Mouse (Mus musculus): Measurements from ENCODE around the gene Tada2b.

Gene Tada2b

DNA sequence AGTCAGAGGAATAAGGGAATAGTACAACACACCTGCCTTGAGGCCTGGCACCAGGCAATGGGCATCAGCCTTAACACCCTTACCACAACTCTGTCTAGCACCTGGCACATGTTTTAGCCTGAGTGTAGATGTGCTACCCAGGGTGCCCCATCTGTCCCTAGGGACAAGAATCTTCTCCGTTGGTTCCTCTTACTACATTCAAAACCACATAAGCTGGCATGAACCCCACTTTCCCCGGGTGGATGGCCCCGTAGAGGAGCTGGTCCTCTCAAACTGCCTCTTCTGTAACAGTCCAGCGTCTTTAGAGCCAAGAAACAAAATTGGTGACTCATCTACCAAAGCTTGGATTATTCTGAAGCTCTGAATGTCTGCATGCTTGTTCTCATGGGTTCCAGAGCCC is 3.7 kb downstream of the Tada2b start:
- no peak for DNase-seq (ENCODE audit: low read depth in 1 of 2, low spot score in 2 of 2)

DNA sequence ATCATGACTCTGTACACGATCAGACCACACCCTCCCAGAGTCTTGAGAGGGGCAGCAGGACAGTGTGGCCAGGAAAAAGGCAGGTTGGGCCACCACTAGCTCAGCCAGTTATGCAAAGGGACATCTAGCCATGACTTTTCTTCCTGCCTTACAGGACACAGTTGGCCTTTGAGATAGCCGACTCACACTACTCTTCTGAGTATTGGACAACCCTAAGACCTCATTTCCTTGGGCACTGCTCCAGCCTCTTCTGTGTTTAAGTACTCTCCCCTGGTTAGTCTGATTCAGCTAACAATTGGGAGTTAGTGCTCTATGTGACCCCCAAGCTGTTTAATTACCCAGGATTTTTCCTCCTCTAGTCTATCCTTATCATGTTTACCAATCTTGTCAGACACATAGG is 4.3 kb downstream of the Tada2b start:
- DNase-seq (ENCODE audit: low read depth in 1 of 2, low spot score in 2 of 2): no peak

DNA sequence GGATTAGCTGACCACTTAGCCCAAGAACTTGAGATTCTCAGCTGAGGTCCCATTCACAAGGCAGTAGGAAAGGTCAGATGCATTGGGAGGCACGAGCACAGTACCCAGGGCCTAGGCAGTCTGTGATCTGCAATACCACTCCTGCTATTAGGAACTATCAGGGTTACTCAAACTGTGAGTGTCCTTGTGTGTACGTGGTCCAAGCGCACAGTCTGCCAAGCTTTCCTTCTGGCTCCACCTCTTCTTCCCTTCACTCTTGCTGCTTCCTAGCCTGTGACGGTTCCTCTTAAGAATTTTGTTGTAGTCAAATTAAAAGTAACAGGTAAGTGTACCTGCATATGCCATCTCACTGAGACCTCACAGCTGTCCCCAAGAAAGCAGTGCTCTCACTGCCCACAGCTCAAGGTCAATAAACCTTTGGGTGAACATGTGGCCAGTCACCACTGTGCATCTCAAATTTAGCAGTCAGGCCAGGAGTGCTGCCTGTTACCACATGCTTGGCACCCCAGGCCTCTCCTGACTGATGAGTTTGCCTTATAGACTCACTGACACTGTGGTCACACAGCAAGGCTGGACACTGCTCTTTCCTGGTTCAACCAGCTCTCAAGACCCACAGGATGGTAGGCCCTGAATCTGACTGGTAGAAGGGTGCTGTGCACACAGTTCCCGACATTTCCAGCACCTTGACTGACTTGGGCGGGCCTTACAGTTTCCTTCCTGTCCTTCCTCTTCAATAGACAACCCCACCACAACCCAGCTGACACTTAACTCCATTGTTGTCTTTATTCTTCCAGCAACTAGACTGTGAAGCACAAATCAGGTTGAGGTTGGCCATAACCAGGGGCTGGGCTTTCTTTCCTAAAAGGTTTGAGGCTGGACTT is 5.3 kb downstream of the Tada2b start:
- no peak for DNase-seq (ENCODE audit: low read depth in 1 of 2, low spot score in 2 of 2)

DNA sequence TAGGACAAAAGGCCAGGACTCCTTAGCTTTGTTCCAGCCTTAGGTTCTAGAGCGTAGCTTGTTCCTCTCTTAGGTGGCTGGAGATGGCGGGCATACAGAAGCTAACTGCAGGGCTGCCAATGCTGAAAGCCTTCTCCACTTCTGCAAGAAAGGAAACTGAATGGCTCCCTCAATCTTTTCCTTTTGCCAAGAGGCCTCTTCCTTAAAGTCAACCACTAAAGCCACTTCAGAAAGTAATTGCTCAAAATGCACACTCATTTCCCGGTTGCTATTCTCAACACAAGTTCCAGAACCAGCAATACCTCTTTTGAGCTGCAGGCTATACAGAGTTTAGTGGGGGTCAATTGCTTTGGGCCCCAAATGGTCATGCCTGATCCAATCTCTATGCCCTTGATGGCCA is 6.6 kb downstream of the Tada2b start:
- DNase-seq (ENCODE audit: low read depth in 1 of 2, low spot score in 2 of 2): no peak

DNA sequence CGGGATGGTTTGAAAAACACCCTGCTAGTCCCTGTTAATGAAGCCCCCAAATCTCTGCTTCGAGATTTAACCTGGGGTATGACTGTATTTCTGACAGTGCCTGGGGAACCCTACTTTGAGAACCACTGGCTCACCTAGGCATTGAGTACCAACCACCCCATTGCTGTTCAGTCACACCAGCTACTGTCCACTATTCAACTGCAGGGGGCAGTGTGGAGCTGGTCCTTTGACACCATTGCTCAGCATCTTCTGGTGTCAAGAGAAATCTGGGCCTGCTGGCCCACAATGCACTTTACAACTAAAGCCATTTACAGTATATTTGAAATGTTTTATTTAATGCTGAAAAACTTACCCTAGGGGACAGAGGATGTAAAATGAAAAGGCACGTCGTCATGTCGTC is 9.8 kb downstream of the Tada2b start:
- peak in 1 of 2 experiments; percentile 63 for DNase-seq (ENCODE audit: low read depth in 1 of 2, low spot score in 2 of 2)

DNA sequence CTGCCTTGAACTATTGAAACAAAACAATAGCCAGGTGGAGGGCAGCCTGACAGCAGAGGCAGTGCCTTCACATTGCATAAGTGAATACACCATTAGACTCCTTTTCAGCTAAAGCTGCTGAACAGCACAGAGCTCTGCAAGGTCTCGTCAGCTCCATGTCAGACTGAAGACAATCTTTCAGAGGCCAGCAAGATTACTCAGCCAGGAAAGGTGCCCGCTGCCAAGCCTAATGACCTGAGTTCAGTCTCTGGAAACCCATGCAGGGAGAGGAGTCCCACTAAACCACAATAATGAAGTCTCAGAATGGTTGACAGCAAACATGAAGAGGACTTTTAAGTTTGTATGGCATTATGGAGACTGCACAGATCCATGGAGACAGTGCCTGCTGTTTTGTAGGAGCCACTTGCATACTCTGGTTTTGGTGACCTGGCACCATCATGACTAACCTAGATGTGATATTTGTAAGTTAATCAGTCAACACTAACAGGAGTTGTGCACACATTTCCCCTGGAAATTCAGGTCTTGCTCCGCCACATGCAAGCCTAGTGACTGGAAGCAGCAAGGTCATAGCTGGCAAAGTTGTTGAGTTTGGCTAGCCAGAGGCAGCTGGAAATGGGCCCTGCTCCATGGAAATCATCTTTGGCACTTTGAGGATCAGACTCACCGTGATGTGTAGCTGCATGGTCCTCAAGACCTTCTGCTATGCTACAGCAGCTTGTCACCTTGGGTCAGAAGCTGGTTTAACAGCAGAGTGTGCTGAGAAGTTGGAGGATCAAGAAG is 11.0 kb downstream of the Tada2b start:
- no peak for DNase-seq (ENCODE audit: low read depth in 1 of 2, low spot score in 2 of 2)

DNA sequence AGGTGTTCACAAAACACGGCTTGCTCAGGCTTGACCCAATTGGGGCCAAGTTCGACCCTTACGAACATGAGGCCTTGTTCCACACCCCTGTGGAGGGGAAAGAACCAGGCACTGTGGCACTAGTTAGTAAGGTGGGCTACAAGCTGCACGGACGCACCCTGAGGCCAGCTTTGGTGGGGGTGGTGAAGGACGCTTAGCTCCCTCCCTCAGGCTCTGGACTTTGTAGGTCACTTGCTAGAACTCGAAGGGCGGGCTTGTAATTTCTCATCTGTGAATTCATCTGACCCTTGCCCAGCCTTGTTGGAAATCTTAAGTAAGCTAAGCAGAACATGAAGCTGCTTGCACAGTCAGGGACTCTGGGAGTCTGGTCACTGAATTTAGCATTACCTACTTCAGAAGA is 12.9 kb downstream of the Tada2b start:
- DNase-seq (ENCODE audit: low read depth in 1 of 2, low spot score in 2 of 2): no peak

DNA sequence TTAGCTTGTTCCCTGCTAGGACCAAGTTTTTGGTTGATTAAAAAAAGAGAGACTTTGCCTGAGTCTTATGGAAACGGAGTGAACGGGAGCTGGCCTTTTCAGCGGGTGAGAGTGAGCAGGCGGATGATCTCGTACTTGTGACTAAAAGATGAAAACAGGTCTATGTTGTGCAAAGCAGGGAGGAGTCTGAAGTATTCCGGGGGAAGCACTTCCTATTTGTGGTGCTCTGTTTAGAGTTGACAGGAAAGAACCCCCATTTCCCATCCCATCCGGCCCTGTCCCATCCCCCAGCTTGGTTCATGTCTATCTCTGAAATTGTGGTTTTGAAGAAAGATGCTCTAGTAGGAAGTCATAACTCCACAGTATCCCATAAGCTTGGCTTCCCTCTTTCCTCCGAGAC is 18.2 kb downstream of the Tada2b start:
- DNase-seq (ENCODE audit: low read depth in 1 of 2, low spot score in 2 of 2): no peak

DNA sequence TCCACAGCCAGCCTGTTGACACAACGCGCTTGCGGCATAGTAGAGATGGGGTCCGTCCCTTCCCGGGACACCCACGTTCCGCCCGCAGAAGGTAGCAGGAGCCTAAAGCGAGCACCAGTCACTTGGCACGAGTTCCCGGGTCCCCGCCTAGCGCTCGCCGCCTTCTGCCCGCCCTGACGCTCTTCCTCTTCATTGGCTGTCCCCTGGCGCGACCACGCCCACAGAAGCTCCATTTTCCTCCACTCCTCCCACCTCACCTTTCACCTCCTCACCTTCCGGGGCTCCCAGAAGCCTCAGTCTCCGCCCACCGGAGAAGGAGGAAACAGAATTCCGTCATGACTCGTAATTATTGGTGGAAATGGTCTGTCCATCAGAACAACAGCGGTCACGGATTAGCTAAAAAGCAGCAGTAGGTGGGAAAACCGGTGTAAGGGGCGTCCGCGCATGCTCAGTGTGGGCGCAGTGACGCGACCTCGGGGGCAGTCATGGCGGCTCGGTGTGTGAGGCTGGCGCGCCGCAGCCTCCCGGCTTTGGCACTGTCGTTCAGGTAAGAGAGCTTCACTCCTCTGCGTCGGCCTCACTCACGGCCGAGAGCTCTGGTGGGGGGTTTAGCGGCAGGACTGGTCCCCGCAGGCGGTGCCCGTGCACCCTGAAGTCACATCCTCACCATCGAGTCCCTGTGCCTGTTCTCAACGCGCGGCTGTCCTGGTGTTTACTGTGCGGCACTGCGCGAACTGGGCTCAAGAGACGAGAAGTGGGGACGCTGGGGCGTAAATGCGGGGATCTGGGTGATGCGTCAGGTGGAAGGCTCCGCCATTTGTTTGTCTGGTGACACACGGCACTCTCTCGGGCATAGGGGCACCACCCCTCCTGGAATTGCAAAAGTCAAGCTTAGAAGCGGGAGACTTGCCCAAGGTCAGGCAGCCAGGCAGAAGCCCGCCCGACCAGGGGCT is 19.1 kb downstream of the Tada2b start, which contains the start of gene Grpel1:
Gene Grpel1, plus strand, starts transcription at position 290 of the 953 bp plus-strand sequence.
- DNase-seq (ENCODE audit: low read depth in 1 of 2, low spot score in 2 of 2): peak; percentile 95 to 99

DNA sequence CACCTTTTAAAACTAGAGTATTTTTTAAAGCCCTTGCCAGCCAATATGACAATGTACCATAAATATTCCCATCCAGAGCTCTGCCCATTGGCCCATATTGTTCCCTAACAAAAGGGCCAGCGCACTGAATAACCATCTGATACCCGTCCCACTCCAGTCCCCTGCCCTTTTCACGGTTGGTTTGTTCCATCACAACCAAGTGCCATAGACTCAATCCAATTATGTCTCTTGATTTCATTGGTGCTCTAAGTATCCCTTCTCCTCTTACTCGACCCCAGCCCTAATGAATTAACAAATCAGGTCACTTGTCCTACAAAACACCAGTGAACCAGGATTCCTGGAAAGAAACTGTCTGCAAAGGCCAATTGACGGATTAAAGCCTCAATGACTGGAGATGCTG is 20.7 kb downstream of the Tada2b start:
- DNase-seq (ENCODE audit: low read depth in 1 of 2, low spot score in 2 of 2): no peak

DNA sequence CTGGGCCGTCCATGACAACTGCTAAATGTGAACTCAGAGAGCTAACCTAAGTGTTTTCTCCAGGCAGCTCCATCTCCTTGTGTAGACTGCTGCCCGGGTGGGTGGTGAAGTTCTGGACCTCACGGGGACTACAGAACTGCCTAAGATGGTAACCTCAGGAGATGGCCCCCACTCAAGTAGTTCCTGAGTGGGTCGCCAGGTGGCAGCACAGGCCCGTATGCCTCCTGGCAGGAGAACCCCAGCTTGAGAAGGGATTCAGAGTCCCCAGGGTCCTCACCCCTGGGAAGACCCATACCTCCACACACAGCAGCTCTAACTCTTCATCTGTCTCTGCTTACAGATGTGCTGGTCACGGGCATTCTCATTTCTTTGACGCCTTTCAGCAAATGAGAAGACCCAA is 21.3 kb downstream of the Tada2b start:
- peak; percentile 45 to 75 for DNase-seq (ENCODE audit: low read depth in 1 of 2, low spot score in 2 of 2)

DNA sequence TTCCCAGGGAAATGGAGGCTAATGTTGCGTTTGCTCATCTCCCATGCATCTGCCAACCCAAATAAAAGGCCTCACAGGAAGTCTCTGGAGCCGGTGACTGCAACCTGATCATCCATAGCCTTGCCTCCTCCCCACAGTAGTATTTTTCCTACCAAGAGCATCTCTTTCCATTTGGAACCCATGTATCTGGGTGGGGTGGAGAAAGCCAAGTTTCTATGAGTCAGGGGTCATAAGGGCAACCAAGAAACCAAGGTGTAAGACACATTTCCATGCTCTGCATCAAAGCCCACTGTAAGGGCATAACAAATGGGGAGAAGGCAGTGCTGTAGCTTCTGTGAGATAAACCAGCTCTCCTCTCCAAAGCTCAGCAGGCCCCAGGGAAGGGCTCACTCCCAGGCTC is 22.9 kb downstream of the Tada2b start:
- no peak for DNase-seq (ENCODE audit: low read depth in 1 of 2, low spot score in 2 of 2)

DNA sequence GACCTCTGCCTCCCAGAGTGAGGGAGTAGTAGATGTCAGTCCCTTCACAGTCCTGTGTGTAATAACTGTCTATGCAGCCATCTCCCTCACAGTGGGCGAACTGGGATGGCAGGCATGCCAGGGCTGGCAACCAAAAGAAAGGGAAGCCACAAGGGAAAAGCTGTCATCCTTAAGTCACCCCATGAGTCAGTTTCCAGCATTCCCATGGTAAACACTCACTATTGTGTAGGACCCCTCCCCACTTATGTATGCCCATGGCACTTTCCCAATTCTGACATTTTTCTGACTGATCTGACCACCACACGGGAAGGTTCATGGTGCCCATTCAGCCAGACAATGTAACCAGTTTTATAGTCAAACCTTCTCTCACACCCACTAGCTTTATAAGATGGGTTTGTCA is 23.4 kb downstream of the Tada2b start:
- DNase-seq (ENCODE audit: low read depth in 1 of 2, low spot score in 2 of 2): no peak

DNA sequence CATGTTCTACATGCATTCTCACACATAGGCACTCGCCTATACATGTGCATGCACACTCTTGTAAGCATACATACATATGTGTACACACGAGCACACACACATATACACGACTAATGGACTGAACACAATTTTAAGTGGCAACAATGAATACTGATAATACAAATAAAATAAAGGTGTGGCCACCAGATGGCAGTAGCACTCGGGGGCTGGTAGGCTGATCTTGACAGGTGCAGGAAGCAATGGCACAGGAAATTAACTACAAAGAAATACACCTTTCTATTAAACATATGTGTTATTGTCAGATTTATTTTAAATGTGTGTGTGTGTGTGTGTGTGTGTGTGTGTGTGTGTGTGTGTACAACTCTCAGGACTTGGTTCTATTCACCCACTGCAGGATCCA is 25.2 kb downstream of the Tada2b start:
- no peak for DNase-seq (ENCODE audit: low read depth in 1 of 2, low spot score in 2 of 2)

DNA sequence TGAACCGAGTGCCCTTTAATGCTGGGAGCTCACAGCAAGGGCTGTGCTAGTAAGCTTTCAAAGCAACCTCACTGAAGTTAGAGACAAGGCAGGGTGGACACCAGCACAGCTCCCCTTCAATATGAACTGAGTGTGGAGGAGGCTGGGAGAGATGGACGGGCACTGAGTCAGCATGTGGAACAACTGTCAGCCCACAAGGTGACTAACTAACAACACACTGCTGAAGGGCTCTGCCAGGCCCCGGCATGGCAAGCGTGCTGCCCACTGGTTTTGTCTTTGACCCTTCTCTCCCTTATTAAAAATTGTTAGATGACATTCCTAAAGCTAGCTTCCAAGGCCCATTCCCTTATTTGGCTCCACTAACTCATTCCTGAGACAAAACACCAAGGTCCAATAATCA is 26.4 kb downstream of the Tada2b start:
- no peak for DNase-seq (ENCODE audit: low read depth in 1 of 2, low spot score in 2 of 2)

DNA sequence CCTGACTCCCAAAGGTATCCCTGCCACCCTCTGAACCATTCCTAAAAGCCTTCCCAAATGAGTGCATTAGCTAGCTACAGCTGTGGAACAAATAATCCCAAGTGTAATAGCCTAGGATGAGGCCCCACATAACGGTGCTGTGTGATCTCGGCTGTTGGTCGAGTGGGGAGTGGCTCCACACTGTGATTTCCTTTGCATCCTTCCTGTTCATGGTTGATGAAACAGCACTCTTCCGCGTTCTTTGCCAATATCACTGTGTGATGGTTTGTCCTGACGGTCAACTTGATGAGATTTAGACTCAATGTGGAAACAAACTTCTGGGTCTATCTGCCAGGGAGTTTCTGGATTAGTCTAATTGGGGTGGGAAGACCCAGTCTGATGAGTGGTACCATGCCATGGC is 31.3 kb downstream of the Tada2b start:
- no peak for DNase-seq (ENCODE audit: low read depth in 1 of 2, low spot score in 2 of 2)

DNA sequence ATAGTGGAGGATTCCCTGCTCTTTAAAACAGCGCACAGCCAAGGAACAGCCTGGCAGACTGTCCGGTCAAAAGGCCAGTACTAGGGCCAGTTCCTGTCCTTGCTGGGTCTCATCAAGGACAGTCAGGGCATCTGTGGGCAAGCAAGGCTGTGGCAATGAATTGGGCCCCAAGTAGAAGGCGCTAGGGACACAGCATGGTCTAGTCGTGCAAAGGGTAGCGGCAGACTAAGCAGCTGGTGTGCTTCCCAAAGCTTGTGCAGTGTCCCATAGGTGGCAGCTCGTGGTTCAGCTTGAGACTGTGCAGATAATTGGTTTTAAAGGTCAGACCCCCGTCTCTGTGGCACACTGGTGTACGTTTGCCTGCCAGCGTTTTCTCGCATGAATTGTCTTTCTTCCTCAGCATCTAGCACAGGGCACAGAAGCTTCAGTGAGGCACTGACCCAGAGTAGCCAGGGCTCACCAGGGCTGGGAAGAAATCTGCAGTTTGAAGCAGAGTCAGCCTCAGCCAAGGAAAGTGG is 32.2 kb downstream of the Tada2b start:
- DNase-seq (ENCODE audit: low read depth in 1 of 2, low spot score in 2 of 2): no peak

DNA sequence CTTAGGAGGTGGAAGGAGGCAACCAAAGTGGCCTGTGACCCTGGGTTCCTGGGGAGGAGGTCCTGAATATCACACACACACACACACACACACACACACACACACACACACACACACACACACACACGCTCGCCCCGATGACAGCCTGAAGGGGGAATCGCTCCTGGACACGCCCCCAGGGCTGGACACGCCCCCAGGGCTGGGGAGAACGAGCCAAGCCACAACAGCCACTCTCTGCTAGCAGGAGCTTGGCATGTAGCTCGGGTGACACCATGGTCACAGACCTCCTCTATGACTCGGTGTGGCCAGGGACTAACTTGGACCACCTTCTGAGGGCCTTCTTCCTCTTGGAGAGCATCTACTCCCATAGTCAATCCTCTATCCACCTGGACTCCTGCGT is 33.0 kb downstream of the Tada2b start:
- DNase-seq (ENCODE audit: low read depth in 1 of 2, low spot score in 2 of 2): no peak

DNA sequence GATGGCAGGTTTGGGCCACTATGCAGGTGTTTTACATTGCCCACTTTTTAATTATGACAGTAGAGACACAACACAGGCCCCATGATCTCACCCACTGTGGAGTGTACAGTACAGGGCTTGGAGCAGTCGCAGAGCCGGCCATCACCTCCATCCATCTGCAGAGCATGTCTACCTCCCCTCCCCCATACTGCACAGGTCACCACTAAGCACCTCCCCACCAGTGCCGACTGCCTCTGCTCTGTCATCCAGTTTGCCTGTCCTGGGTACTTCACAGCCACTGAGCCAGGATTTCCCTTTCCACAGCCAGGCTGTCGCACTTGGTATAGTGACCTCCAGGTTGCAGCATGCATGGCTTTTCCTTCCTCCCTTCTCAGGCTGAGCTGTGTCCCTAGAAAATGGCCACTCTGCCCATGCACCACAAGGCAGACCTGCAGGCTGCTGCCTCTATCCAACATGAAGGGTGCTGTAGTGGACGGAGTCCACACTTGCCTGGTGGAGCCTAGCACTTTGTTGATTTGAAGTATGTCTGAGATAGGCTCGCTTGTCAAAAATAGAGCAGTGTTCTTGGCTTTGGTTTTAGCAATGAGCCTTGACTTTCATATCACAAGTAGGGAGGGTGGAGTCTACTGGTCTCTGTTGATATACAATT is 34.3 kb downstream of the Tada2b start:
- no peak for DNase-seq (ENCODE audit: low read depth in 1 of 2, low spot score in 2 of 2)

DNA sequence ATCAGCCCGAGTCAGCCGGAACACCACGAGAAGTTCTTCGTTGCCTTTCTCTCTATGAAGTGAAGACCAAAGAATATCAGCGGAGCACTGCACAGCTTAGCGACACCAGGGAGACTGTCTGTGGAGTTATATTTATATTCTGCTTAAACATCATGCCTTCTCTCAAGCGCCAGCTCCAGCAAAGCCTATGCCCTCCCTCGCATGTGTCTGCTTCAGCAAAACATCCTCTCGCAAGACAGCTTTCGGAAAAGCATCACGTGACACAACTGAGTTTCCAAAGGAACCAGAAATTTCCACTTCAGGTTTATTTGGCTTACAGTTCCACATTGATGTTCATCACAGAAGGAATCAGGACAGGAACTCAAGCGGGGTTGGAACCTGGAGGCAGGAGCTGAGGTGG is 36.2 kb downstream of the Tada2b start:
- DNase-seq (ENCODE audit: low read depth in 1 of 2, low spot score in 2 of 2): no peak

All from monocyte, adult 2 months (primary cell).